Mouse (Mus musculus): ENCODE data around the gene Vhl. TPM values are rescaled to one million over a fixed set of nuclear protein-coding genes. Genes with fewer than 3 reads are reported as not detected.

The Vhl gene
- polyA plus RNA-seq, 1 experiment: 50.1 TPM

- H3K4me1 ChIP-seq (ENCODE audit: control insufficient read depth, insufficient read depth, low read length): peaks cover 2% of the 10 kb centered on the region
- no peak for DNase-seq
- H3K27ac ChIP-seq (ENCODE audit: insufficient read depth, low read length): no peak overlapping the region
- H3K4me3 ChIP-seq (replicated peaks; ENCODE audit: insufficient read depth, low read depth, low read length): no peak overlapping the region
- no peaks in the 10 kb centered on the region for H3K27me3 ChIP-seq (ENCODE audit: control insufficient read depth, insufficient read depth, low read length)
- 81% methylated on average over 7 of the region's 7 CpGs for WGBS
- no peak for TF ChIP-seq POLR2A (IDR thresholded peaks at IDR 0.05; ENCODE audit: borderline replicate concordance, insufficient read depth, low read length)
- no peak for TF ChIP-seq CTCF (IDR thresholded peaks at IDR 0.05; ENCODE audit: borderline replicate concordance, insufficient read depth, low read depth, low read length)
Observed at GRCm38 (mm10) chr6:113609293-113609692, 14.5 kb upstream of the Vhl start.

- 78% methylated on average over 8 of the region's 8 CpGs for WGBS
- TF ChIP-seq POLR2A (IDR thresholded peaks at IDR 0.05; ENCODE audit: borderline replicate concordance, insufficient read depth, low read length) (no peak), CTCF (IDR thresholded peaks at IDR 0.05; ENCODE audit: borderline replicate concordance, insufficient read depth, low read depth, low read length) (no peak)
- Histone ChIP-seq H3K4me3 (replicated peaks; ENCODE audit: insufficient read depth, low read depth, low read length) (no peak overlapping the region), H3K4me1 (ENCODE audit: control insufficient read depth, insufficient read depth, low read length) (no peaks in the 10 kb centered on the region; the same call in 1 of the 2 replicates), H3K27me3 (ENCODE audit: control insufficient read depth, insufficient read depth, low read length) (no peaks in the 10 kb centered on the region), H3K27ac (ENCODE audit: insufficient read depth, low read length) (no peak overlapping the region)
- no peak for DNase-seq
Observed at GRCm38 (mm10) chr6:113612258-113612969, 11.3 kb upstream of the Vhl start.

- Histone ChIP-seq H3K27ac (ENCODE audit: insufficient read depth, low read length) (no peak overlapping the region), H3K4me1 (ENCODE audit: control insufficient read depth, insufficient read depth, low read length) (no peaks in the 10 kb centered on the region; the same call in 1 of the 2 replicates), H3K27me3 (ENCODE audit: control insufficient read depth, insufficient read depth, low read length) (no peaks in the 10 kb centered on the region), H3K4me3 (replicated peaks; ENCODE audit: insufficient read depth, low read depth, low read length) (no peak overlapping the region)
- WGBS: 94% methylated on average over 7 of the region's 7 CpGs
- DNase-seq: no peak
- TF ChIP-seq POLR2A (IDR thresholded peaks at IDR 0.05; ENCODE audit: borderline replicate concordance, insufficient read depth, low read length): no peak
- TF ChIP-seq CTCF (IDR thresholded peaks at IDR 0.05; ENCODE audit: borderline replicate concordance, insufficient read depth, low read depth, low read length): no peak
Observed at GRCm38 (mm10) chr6:113614152-113614551, 9.6 kb upstream of the Vhl start.

GRCm38 (mm10) chr6:113614997-113615396, 8.8 kb upstream of the Vhl start:
- WGBS: 94% methylated on average over 8 of the region's 8 CpGs
- Histone ChIP-seq H3K4me1 (ENCODE audit: control insufficient read depth, insufficient read depth, low read length) (no peaks in the 10 kb centered on the region; the same call in 1 of the 2 replicates), H3K27me3 (ENCODE audit: control insufficient read depth, insufficient read depth, low read length) (no peaks in the 10 kb centered on the region), H3K27ac (ENCODE audit: insufficient read depth, low read length) (no peak overlapping the region), H3K4me3 (replicated peaks; ENCODE audit: insufficient read depth, low read depth, low read length) (no peak overlapping the region)
- DNase-seq: no peak
- no peak for TF ChIP-seq CTCF (IDR thresholded peaks at IDR 0.05; ENCODE audit: borderline replicate concordance, insufficient read depth, low read depth, low read length)
- no peak for TF ChIP-seq POLR2A (IDR thresholded peaks at IDR 0.05; ENCODE audit: borderline replicate concordance, insufficient read depth, low read length)

GRCm38 (mm10) chr6:113615489-113615888, 8.3 kb upstream of the Vhl start:
- H3K27me3 ChIP-seq (ENCODE audit: control insufficient read depth, insufficient read depth, low read length): no peaks in the 10 kb centered on the region
- no peak for TF ChIP-seq POLR2A (IDR thresholded peaks at IDR 0.05; ENCODE audit: borderline replicate concordance, insufficient read depth, low read length)
- TF ChIP-seq CTCF (IDR thresholded peaks at IDR 0.05; ENCODE audit: borderline replicate concordance, insufficient read depth, low read depth, low read length): no peak
- no peaks in the 10 kb centered on the region; the same call in 1 of the 2 replicates for H3K4me1 ChIP-seq (ENCODE audit: control insufficient read depth, insufficient read depth, low read length)
- H3K27ac ChIP-seq (ENCODE audit: insufficient read depth, low read length): no peak overlapping the region
- DNase-seq: no peak
- no peak overlapping the region for H3K4me3 ChIP-seq (replicated peaks; ENCODE audit: insufficient read depth, low read depth, low read length)
- whole genome bisulfite sequencing: 95% methylated on average over 4 of the region's 4 CpGs

- Histone ChIP-seq H3K27me3 (ENCODE audit: control insufficient read depth, insufficient read depth, low read length) (no peaks in the 10 kb centered on the region), H3K4me1 (ENCODE audit: control insufficient read depth, insufficient read depth, low read length) (no peaks in the 10 kb centered on the region), H3K27ac (ENCODE audit: insufficient read depth, low read length) (no peak overlapping the region), H3K4me3 (replicated peaks; ENCODE audit: insufficient read depth, low read depth, low read length) (peak overlapping the region; percentile 59)
- WGBS: 55% methylated on average over 5 of the region's 5 CpGs
- TF ChIP-seq POLR2A (IDR thresholded peaks at IDR 0.05; ENCODE audit: borderline replicate concordance, insufficient read depth, low read length): no peak
- TF ChIP-seq CTCF (IDR thresholded peaks at IDR 0.05; ENCODE audit: borderline replicate concordance, insufficient read depth, low read depth, low read length): no peak
- no peak for DNase-seq
Observed at GRCm38 (mm10) chr6:113623386-113623785, 373 bp upstream of the Vhl start.

GRCm38 (mm10) chr6:113624989-113625770, 1.4 kb downstream of the Vhl start:
- no peak overlapping the region for H3K27ac ChIP-seq (ENCODE audit: insufficient read depth, low read length)
- DNase-seq: peak; percentile 25 to 27
- WGBS: 52% methylated on average over 5 of the region's 5 CpGs

More at GRCm38 (mm10) chr6:113624989-113625770, 1.4 kb downstream of the Vhl start:
- Histone ChIP-seq H3K27me3 (ENCODE audit: control insufficient read depth, insufficient read depth, low read length) (no peaks in the 10 kb centered on the region), H3K4me1 (ENCODE audit: control insufficient read depth, insufficient read depth, low read length) (no peaks in the 10 kb centered on the region), H3K4me3 (replicated peaks; ENCODE audit: insufficient read depth, low read depth, low read length) (no peak overlapping the region)
- TF ChIP-seq CTCF (IDR thresholded peaks at IDR 0.05; ENCODE audit: borderline replicate concordance, insufficient read depth, low read depth, low read length): no peak
- TF ChIP-seq POLR2A (IDR thresholded peaks at IDR 0.05; ENCODE audit: borderline replicate concordance, insufficient read depth, low read length): no peak

All from cerebellum, adult 2 months (tissue).